Mouse (Mus musculus): Measurements from ENCODE around the gene Gsta3.
A peak's percentile ranks its signal among the peaks of the same experiment; 100 is the strongest.
"Not testable (repeated sequence)": the region's sequence is repeated elsewhere in the genome, so short reads cannot be mapped to it uniquely, and the experiment has no call there.

The Gsta3 gene

DNA sequence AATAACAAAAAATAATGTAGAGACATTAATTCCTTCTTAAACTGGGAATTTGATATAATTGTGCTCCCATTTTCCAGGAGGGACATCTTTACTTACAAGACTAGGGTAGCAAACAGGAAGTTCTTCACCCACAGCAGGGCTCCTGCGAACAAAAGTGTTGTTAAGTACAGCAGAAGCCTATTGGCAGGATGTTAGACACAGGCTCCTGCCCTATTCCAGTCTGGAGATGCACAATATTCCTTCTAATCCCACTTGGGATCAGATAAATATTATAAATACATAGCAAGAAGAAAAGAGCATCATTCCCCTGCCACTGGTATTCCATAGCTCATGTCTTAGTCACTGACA is 12.9 kb downstream of the Gsta3 start:
- peak; percentile 81 for DNase-seq (ENCODE audit: low read depth, low spot score)

GRCm38 (mm10) chr1:21253856-21254255 is 13.5 kb downstream of the Gsta3 start:
- peak; percentile 92 for DNase-seq (ENCODE audit: low read depth, low spot score)

DNA sequence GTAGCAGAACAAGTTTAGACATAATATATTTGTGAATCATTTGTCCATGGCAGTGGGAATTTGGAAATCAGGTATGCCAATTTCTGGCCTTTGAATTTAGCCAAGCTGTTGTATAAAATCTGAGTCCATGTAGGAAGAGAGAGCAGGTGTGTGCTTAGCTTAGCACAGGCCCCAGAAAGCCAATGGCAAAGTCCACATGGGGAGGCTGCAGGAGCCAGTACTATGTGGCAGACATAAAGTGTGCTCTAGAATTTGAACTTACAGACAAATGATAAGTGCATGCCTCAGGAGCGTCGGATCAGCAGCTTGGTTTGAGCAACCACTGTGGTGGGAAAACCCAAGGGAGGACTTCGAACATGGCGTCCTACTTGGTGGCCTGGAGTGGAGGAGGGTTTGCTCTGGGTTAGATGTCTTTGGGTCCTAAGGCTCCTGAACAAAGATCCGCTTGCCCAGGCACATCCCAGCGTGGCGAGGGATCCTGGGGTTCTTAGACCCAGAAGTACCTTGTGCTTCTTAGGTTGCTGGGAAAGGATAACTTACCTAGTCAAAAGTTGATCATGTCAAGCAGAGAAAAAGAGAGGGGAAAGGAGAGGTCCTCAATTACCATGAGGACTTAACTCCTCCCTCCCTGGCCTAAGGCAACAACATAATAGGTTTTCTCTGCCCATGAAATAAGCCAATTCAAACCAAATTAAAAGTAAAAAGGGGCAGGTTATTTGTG is 15.4 kb downstream of the Gsta3 start:
- DNase-seq (ENCODE audit: low read depth, low spot score): peak; percentile 89

- DNase-seq (ENCODE audit: low read depth, low spot score): peak; percentile 98
Observed at GRCm38 (mm10) chr1:21256391-21256790, 16.0 kb downstream of the Gsta3 start.

DNA sequence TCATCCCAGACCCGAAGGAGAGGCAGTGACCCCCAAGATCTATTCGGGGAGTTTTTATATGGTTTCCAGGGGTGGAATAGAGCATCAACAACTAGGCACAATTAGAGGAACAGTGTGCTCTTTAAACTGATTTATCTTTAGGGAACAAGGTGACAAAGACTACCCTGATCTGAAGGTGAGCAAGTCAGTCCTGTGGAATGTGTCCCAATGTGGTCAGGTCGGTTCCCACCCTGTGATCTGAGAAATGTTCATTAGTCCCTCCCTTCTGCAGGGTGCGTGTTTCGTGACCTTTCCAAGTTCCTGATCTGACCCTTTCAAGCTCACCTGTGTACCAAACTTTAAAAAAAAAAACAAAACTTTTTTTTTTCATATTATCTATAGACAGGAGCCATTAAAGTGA is 16.5 kb downstream of the Gsta3 start:
- peak; percentile 76 for DNase-seq (ENCODE audit: low read depth, low spot score)

DNA sequence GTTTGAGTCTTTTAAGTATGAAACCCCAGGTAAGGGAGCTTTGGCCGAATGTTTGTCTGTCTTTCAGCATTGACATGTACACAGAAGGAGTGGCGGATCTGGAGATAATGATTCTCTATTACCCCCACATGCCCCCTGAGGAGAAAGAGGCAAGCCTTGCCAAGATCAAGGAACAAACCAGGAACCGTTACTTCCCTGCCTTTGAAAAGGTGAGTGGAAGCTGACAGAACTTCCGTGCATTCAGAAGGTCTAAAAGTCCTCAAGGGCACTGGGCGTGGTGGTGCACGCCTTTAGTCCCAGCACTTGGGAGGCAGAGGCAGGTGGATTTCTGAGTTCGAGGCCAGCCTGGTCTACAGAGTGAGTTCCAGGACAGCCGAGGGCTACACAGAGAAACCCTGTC is 19.6 kb downstream of the Gsta3 start:
- peak; percentile 94 for DNase-seq (ENCODE audit: low read depth, low spot score)

- no peak for DNase-seq (ENCODE audit: low read depth, low spot score)
Observed at GRCm38 (mm10) chr1:21262401-21262800, 22.0 kb downstream of the Gsta3 start.

DNA sequence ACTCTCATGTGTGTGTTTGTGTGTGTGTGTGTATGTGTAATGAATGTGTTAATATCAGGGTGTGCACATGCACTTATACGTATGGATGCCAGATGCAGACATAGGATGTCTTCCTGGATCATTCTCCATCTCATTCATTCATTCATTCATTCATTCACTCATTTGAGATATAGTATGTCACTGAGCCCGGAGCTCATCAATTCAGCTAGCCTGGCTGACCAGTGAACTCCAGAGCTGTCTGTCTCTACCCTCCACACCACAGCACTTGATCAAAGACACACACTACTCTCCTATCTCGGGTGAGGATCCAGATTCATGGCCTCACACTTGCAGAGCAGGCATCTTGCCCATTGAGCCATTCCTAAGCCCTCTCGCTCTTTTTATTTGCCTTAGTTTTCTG is 23.6 kb downstream of the Gsta3 start:
- no peak for DNase-seq (ENCODE audit: low read depth, low spot score)

GRCm38 (mm10) chr1:21264747-21265146 is 24.4 kb downstream of the Gsta3 start:
- no peak for DNase-seq (ENCODE audit: low read depth, low spot score)

DNA sequence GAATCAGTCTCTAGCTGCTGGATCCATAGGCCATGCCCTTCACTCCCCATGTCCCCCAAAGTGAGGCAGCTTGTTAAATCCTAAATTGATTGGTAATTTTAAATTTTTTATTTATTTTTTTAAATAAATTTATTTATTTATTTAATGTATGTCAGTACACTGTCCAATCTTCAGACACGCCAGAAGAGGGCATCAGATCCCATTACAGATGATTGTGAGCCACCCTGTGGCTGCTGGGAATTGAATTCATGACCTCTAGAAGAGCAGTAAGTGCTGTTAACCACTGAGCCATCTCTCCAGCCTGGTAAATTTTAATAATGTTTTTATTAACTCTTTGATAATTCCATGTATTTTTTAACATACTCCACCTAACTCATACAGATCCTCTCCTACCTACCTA is 26.4 kb downstream of the Gsta3 start:
- DNase-seq (ENCODE audit: low read depth, low spot score): no peak

DNA sequence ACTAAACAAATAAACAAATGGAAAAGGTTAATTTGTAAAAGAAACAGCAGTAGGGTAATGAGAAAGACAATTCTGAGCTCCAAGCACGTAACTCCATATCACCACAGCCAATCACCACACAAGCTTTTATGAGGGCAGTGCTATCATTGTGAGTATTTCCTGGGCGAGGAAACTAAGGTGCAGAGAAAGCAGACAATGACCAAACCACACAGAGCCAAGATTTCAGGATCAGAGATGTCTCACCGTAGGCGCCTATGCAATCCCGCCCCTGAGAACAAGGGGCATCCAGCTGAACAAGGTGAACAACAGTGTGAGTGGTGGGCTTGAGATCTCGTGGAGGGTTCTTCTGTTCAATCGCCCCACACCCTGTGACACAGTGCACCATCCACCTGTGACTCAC is 27.1 kb downstream of the Gsta3 start:
- DNase-seq (ENCODE audit: low read depth, low spot score): not testable (repeated sequence)

- DNase-seq (ENCODE audit: low read depth, low spot score): peak; percentile 81
Observed at GRCm38 (mm10) chr1:21271343-21272055, 31.1 kb downstream of the Gsta3 start.

GRCm38 (mm10) chr1:21272056-21272431 is 31.7 kb downstream of the Gsta3 start:
- DNase-seq (ENCODE audit: low read depth, low spot score): peak; percentile 41

GRCm38 (mm10) chr1:21273091-21273490 is 32.7 kb downstream of the Gsta3 start:
- DNase-seq (ENCODE audit: low read depth, low spot score): no peak

- no peak for DNase-seq (ENCODE audit: low read depth, low spot score)
Observed at GRCm38 (mm10) chr1:21274437-21275040, 34.1 kb downstream of the Gsta3 start.

DNA sequence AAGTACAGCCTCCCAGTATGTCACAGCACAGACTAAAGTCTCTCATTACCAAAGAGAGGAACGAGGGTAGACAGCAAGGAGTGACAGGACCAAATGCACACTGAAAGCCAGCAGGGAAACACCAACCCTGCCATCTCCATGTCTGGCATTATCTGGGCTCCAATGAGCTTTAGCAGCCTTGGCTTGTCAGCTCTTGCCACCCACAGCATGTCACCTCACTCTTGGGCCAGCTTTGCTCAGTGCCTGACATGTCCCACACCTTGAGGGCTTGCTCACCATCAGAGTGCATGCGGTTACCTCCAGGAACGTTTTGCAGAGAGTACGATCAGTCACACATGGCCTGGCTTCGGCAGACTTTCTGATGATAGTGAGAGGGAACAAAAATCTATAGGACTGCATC is 35.0 kb downstream of the Gsta3 start:
- DNase-seq (ENCODE audit: low read depth, low spot score): not testable (repeated sequence)

- not testable (repeated sequence) for DNase-seq (ENCODE audit: low read depth, low spot score)
Observed at GRCm38 (mm10) chr1:21276158-21276557, 35.8 kb downstream of the Gsta3 start.

DNA sequence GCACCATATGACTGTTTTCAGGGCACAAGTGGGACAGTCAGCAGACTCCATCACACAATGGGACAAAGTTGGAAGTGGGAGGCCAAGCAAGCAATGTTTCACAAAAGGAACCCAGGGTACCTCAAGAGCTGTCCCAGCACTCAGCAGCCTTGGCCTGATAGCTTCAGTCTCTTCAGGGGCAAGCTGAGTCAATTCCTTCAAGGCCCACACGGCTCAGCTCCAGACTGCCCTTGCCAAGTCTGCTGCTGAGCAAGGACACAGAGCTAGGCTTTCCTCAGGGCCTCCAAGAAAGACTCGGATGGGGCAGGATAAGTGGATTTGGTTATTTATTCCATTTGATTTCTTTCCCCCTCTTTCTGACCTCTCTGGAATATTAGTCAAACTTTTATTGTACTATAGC is 39.9 kb downstream of the Gsta3 start:
- DNase-seq (ENCODE audit: low read depth, low spot score): no peak

DNA sequence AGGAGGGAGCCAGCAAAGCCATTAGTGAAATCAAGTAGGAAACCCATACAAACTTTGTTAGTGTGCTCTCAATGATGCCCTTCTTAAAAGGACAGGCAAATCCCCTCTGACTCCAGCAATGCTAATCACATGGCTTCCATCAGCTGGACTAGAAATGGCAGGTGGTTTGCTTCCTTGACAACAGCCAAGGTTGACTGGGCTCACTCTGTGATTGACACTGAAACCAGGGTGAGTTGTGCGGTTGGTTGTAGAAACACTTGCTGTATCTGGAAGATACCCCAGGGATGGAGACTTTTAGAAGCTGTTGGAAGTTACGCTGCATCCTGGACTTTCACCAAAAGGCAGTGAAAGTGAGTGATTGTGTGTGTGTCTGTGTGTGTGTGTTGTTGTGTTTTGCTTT is 44.3 kb downstream of the Gsta3 start:
- DNase-seq (ENCODE audit: low read depth, low spot score): not testable (repeated sequence)

GRCm38 (mm10) chr1:21291394-21291793 is 51.0 kb downstream of the Gsta3 start:
- no peak for DNase-seq (ENCODE audit: low read depth, low spot score)

- DNase-seq (ENCODE audit: low read depth, low spot score): no peak
Observed at GRCm38 (mm10) chr1:21292590-21292989, 52.2 kb downstream of the Gsta3 start.

- no peak for DNase-seq (ENCODE audit: low read depth, low spot score)
Observed at GRCm38 (mm10) chr1:21296169-21296568, 55.8 kb downstream of the Gsta3 start.

GRCm38 (mm10) chr1:21298114-21298513 is 57.7 kb downstream of the Gsta3 start:
- DNase-seq (ENCODE audit: low read depth, low spot score): no peak
